Mouse (Mus musculus) stomach, postnatal 0 days (tissue): ENCODE results near the gene Kcna6. TPM values are rescaled to one million over a fixed set of nuclear protein-coding genes. Genes with fewer than 3 reads are reported as not detected.

ENCODE experiments used
- ATAC-seq: fragments of 200-750 bp; cut with Nextera tagmentation; 2 replicates; pipeline ENCODE4 v1.8.0; 2017; ENCODE audit not compliant: low FRiP score, low TSS enrichment
- DNase-seq: peaks from one replicate; pipeline ENCODE4 v3.0.0-alpha.2; 2016; ENCODE audit warnings: low spot score
- H3K27ac ChIP-seq: fragments of 300-500 bp; sonication (generic); replicated peaks from 2 replicates; pipeline ENCODE4 v1.5.1; 2014; ENCODE audit warnings: mild to moderate bottlenecking, control low read depth
- H3K27me3 ChIP-seq: fragments of 300-500 bp; sonication (generic); 2 replicates; pipeline ENCODE4 v1.6.1; 2014; ENCODE audit warnings: low read length; ENCODE audit not compliant: control insufficient read depth, insufficient read depth
- H3K36me3 ChIP-seq: fragments of 300-500 bp; sonication (generic); 2 replicates; pipeline ENCODE4 v1.6.1; 2014; ENCODE audit warnings: low read length, mixed read lengths; ENCODE audit not compliant: control insufficient read depth, insufficient read depth
- H3K4me1 ChIP-seq: fragments of 300-500 bp; sonication (generic); replicated peaks from 2 replicates; pipeline ENCODE4 v1.6.1; 2014; ENCODE audit warnings: antibody characterized with exemption; ENCODE audit not compliant: control insufficient read depth, insufficient read depth
- H3K4me2 ChIP-seq: fragments of 300-500 bp; sonication (generic); replicated peaks from 2 replicates; pipeline ENCODE4 v1.6.1; 2014; ENCODE audit warnings: low read depth, mild to moderate bottlenecking, control low read depth, moderate library complexity
- H3K4me3 ChIP-seq: fragments of 300-500 bp; sonication (generic); 2 replicates; pipeline ENCODE4 v1.5.1; 2014; ENCODE audit warnings: low read depth, low read length, control low read depth
- H3K9ac ChIP-seq: fragments of 300-500 bp; sonication (generic); 2 replicates; pipeline ENCODE4 v1.6.1; 2014; ENCODE audit warnings: mild to moderate bottlenecking, low read length, control low read depth, mixed read lengths
- H3K9me3 ChIP-seq: fragments of 300-500 bp; sonication (generic); 2 replicates; pipeline ENCODE4 v1.6.1; 2016; ENCODE audit warnings: low read length; ENCODE audit not compliant: control insufficient read depth
- CTCF ChIP-seq: IDR thresholded peaks from 2 replicates; pipeline ENCODE4 v1.5.1; 2016; ENCODE audit warnings: antibody characterized with exemption, low read depth, mild to moderate bottlenecking, moderate library complexity
- EP300 ChIP-seq: optimal IDR thresholded peaks from 2 replicates; pipeline ENCODE3; 2016; ENCODE audit warnings: antibody characterized with exemption
- WGBS: fragments of 180-500 bp; shearing (Covaris S2); extraction: QIAGEN DNeasy Blood & Tissue Kit; methylation state at CpG from one replicate; pipeline ENCODE4 v1.1.7; 2014; 5-methylcytosine and 5-hydroxymethylcytosine counted together
- polyA plus RNA-seq: library from polyadenylated mRNA; unstranded; fragments of >200 nt; fragmentation: Nextera tagmentation; extraction: Ambion mirVana; gene quantifications from 2 replicates; pipeline ENCODE4 v1.2.1, GENCODE M21; 2015

Gene Kcna6
- polyA plus RNA-seq, 1 experiment from 2014 or later, result 1.5 TPM

DNA sequence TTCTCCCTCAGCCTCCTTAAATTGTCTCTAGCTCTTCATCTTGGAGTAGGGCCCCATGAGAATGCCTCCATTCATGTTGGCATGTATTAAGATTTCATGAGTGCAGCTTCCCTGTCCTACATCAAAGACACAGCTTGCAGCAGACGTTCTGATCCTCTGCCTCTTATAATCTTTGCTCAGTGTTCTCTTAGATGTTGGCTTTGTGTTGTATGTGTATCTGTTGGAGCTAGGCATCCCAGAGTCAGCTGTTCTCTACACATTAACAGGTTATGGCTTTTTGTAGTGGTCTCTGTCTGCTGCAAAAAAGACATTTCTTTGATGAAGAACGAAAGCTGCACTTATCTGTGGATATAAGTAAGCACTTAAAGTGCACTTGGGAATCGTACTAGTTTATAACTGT lies 75.9 kb downstream of the Kcna6 start:
- H3K9ac ChIP-seq, result no peak overlapping the region
- TF ChIP-seq EP300, result no peak
- TF ChIP-seq CTCF, result no peak
- 75% methylated on average over 3 of the region's 3 CpGs for WGBS

More for the DNA sequence above, 75.9 kb downstream of the Kcna6 start:
- no peak overlapping the region for H3K4me2 ChIP-seq
- no peaks in the 10 kb centered on the region for H3K27me3 ChIP-seq
- H3K9me3 ChIP-seq, result no peaks in the 10 kb centered on the region
- ATAC-seq (no peak), DNase-seq (no peak)
- H3K27ac ChIP-seq, result no peak overlapping the region
- H3K4me3 ChIP-seq, result no peak overlapping the region
- H3K4me1 ChIP-seq, result no peaks in the 10 kb centered on the region
- H3K36me3 ChIP-seq, result no peaks in the 10 kb centered on the region

Other genes with a start within 250 kb of the Kcna6 start
- 3.2 and 3.5 TPM in 2 replicates for gene Kcna5, start 205.3 kb downstream of the Kcna6 start, polyA plus RNA-seq
- 0.62 and 0.69 TPM in 2 replicates for gene Kcna1, start 94.3 kb downstream of the Kcna6 start, polyA plus RNA-seq
- gene Ndufa9, start 108.5 kb upstream of the Kcna6 start, polyA plus RNA-seq, result 233 and 234 TPM in 2 replicates
- not detected in 2 replicates for gene Akap3, start 112.4 kb upstream of the Kcna6 start, polyA plus RNA-seq
- gene Dyrk4, start 181.2 kb upstream of the Kcna6 start, polyA plus RNA-seq, result 0.05 TPM in 1 of 2 replicates, not detected in the other
- gene Rad51ap1, start 198.9 kb upstream of the Kcna6 start, polyA plus RNA-seq, result 13.3 and 14.6 TPM in 2 replicates
- 12.1 and 12.7 TPM in 2 replicates for gene D6Wsu163e, start 199.3 kb upstream of the Kcna6 start, polyA plus RNA-seq